Mouse (Mus musculus) neural tube, embryonic 11.5 days (tissue): Measurements from ENCODE around the gene Dnpep. TPM values are rescaled to one million over a fixed set of nuclear protein-coding genes. Genes with fewer than 3 reads are reported as not detected.

Experiments
- ATAC-seq: fragments of 200-750 bp; cut with Nextera tagmentation; 2 replicates; pipeline ENCODE4 v1.8.0; 2017; ENCODE audit warnings: moderate number of reproducible peaks, mild to moderate bottlenecking, moderate TSS enrichment, moderate library complexity; ENCODE audit not compliant: insufficient read depth, low FRiP score, low TSS enrichment
- DNase-seq: peaks from one replicate; pipeline ENCODE4 v3.0.0-alpha.2; 2015; ENCODE audit warnings: low spot score
- H3K27ac ChIP-seq: fragments of 300-500 bp; sonication (generic); 2 replicates; pipeline ENCODE4 v1.5.1; 2014; ENCODE audit warnings: low read depth, mild to moderate bottlenecking, low read length
- H3K27me3 ChIP-seq: fragments of 300-500 bp; sonication (generic); 2 replicates; pipeline ENCODE4 v1.6.1; 2014; ENCODE audit warnings: mild to moderate bottlenecking, low read length, mixed read lengths; ENCODE audit not compliant: control insufficient read depth, insufficient read depth
- H3K36me3 ChIP-seq: fragments of 300-500 bp; sonication (generic); 2 replicates; pipeline ENCODE4 v1.6.1; 2014; ENCODE audit warnings: mild to moderate bottlenecking, low read length, moderate library complexity, mixed read lengths; ENCODE audit not compliant: control insufficient read depth, insufficient read depth
- H3K4me1 ChIP-seq: fragments of 300-500 bp; sonication (generic); 2 replicates; pipeline ENCODE4 v1.6.1; 2014; ENCODE audit warnings: low read length, mixed read lengths; ENCODE audit not compliant: control insufficient read depth, insufficient read depth
- H3K4me2 ChIP-seq: fragments of 300-500 bp; sonication (generic); 2 replicates; pipeline ENCODE4 v1.6.1; 2014; ENCODE audit warnings: low read depth, mild to moderate bottlenecking, moderate library complexity
- H3K4me3 ChIP-seq: fragments of 300-500 bp; sonication (generic); 2 replicates; pipeline ENCODE4 v1.5.1; 2014; ENCODE audit warnings: low read depth, low read length
- H3K9ac ChIP-seq: fragments of 300-500 bp; sonication (generic); 2 replicates; pipeline ENCODE4 v1.6.1; 2014; ENCODE audit warnings: mild to moderate bottlenecking, low read length
- H3K9me3 ChIP-seq: fragments of 300-500 bp; sonication (generic); 2 replicates; pipeline ENCODE4 v1.6.1; 2016; ENCODE audit warnings: low read length; ENCODE audit not compliant: control insufficient read depth
- WGBS: fragments of 180-500 bp; shearing (Covaris S2); extraction: QIAGEN DNeasy Blood & Tissue Kit; methylation state at CpG from one replicate; pipeline ENCODE4 v1.1.7; 2014; 5-methylcytosine and 5-hydroxymethylcytosine counted together
- polyA plus RNA-seq: library from polyadenylated mRNA; unstranded; fragments of >200 nt; fragmentation: Nextera tagmentation; extraction: Ambion mirVana; gene quantifications from 2 replicates; pipeline ENCODE4 v1.2.1, GENCODE M21; 2014

The Dnpep gene
- polyA plus RNA-seq, 1 experiment from 2014 or later = 182 TPM

GRCm38 (mm10) chr1:75315456-75316365 lies 2.1 kb downstream of the Dnpep start:
- no peaks in the 10 kb centered on the region for H3K9me3 ChIP-seq
- H3K27ac ChIP-seq = no peak overlapping the region
- peak overlapping the region; percentile 69 for H3K9ac ChIP-seq
- no peaks in the 10 kb centered on the region for H3K27me3 ChIP-seq
- WGBS = 86% methylated on average over 29 of the region's 29 CpGs
- peak overlapping the region; percentile 83 for H3K4me2 ChIP-seq
- DNase-seq (no peak), ATAC-seq (no peak)
- no peaks in the 10 kb centered on the region for H3K4me1 ChIP-seq
- peak overlapping the region; percentile 68 for H3K4me3 ChIP-seq
- peaks cover 7% of the 10 kb centered on the region for H3K36me3 ChIP-seq

- ATAC-seq = no peak
- DNase-seq = no peak
- 88% methylated on average over 6 of the region's 6 CpGs for WGBS
- H3K4me2 ChIP-seq = no peak overlapping the region
- H3K36me3 ChIP-seq = peaks cover 7% of the 10 kb centered on the region
- no peak overlapping the region for H3K4me3 ChIP-seq
- H3K27me3 ChIP-seq = no peaks in the 10 kb centered on the region
- no peak overlapping the region for H3K9ac ChIP-seq
- no peaks in the 10 kb centered on the region for H3K9me3 ChIP-seq
- H3K4me1 ChIP-seq = no peaks in the 10 kb centered on the region
- H3K27ac ChIP-seq = no peak overlapping the region
Measured at GRCm38 (mm10) chr1:75315011-75315410, 2.8 kb downstream of the Dnpep start.

GRCm38 (mm10) chr1:75311694-75312093 lies 6.1 kb downstream of the Dnpep start:
- DNase-seq = no peak
- no peak overlapping the region for H3K27ac ChIP-seq
- H3K4me1 ChIP-seq = no peaks in the 10 kb centered on the region
- H3K9ac ChIP-seq = no peak overlapping the region
- no peak overlapping the region for H3K4me2 ChIP-seq
- H3K9me3 ChIP-seq = no peaks in the 10 kb centered on the region
- H3K4me3 ChIP-seq = no peak overlapping the region
- ATAC-seq = no peak
- H3K36me3 ChIP-seq = peaks cover 9% of the 10 kb centered on the region
- H3K27me3 ChIP-seq = no peaks in the 10 kb centered on the region
- 93% methylated on average over 6 of the region's 6 CpGs for WGBS

GRCm38 (mm10) chr1:75304662-75305061 lies 13.1 kb downstream of the Dnpep start:
- H3K27ac ChIP-seq = no peak overlapping the region
- no peak for DNase-seq
- H3K9me3 ChIP-seq = no peaks in the 10 kb centered on the region
- H3K36me3 ChIP-seq = peaks cover 2% of the 10 kb centered on the region
- H3K27me3 ChIP-seq = no peaks in the 10 kb centered on the region
- H3K9ac ChIP-seq = no peak overlapping the region
- H3K4me2 ChIP-seq = no peak overlapping the region
- H3K4me3 ChIP-seq = no peak overlapping the region
- no peaks in the 10 kb centered on the region for H3K4me1 ChIP-seq
- ATAC-seq = no peak
- WGBS = 81% methylated on average over 2 of the region's 2 CpGs

GRCm38 (mm10) chr1:75294294-75294693 lies 23.5 kb downstream of the Dnpep start:
- H3K4me3 ChIP-seq = no peak overlapping the region
- no peaks in the 10 kb centered on the region for H3K9me3 ChIP-seq
- 80% methylated on average over 5 of the region's 5 CpGs for WGBS
- H3K4me1 ChIP-seq = peaks cover 11% of the 10 kb centered on the region
- H3K27me3 ChIP-seq = no peaks in the 10 kb centered on the region
- H3K9ac ChIP-seq = no peak overlapping the region
- no peak overlapping the region for H3K4me2 ChIP-seq
- no peaks in the 10 kb centered on the region for H3K36me3 ChIP-seq
- no peak overlapping the region for H3K27ac ChIP-seq
- DNase-seq = no peak
- no peak for ATAC-seq

- no peak for ATAC-seq
- Histone ChIP-seq H3K4me1 (peaks cover 11% of the 10 kb centered on the region), H3K36me3 (no peaks in the 10 kb centered on the region), H3K9ac (no peak overlapping the region), H3K27me3 (no peaks in the 10 kb centered on the region), H3K9me3 (no peaks in the 10 kb centered on the region), H3K4me2 (no peak overlapping the region), H3K4me3 (no peak overlapping the region), H3K27ac (no peak overlapping the region)
- 84% methylated on average over 5 of the region's 5 CpGs for WGBS
- DNase-seq = no peak
Measured at GRCm38 (mm10) chr1:75293331-75293701, 24.5 kb downstream of the Dnpep start.

- 61% methylated on average over 12 of the region's 12 CpGs for WGBS
- DNase-seq = no peak
- no peaks in the 10 kb centered on the region for H3K9me3 ChIP-seq
- H3K36me3 ChIP-seq = no peaks in the 10 kb centered on the region
- no peak overlapping the region for H3K27ac ChIP-seq
- no peak overlapping the region for H3K9ac ChIP-seq
- H3K4me2 ChIP-seq = no peak overlapping the region
- H3K4me3 ChIP-seq = no peak overlapping the region
- no peak for ATAC-seq
- H3K4me1 ChIP-seq = peaks cover 11% of the 10 kb centered on the region
- H3K27me3 ChIP-seq = no peaks in the 10 kb centered on the region
Measured at GRCm38 (mm10) chr1:75292476-75293330, 25.1 kb downstream of the Dnpep start.

- H3K4me3 ChIP-seq = no peak overlapping the region
- H3K9me3 ChIP-seq = no peaks in the 10 kb centered on the region
- no peak overlapping the region for H3K27ac ChIP-seq
- H3K4me2 ChIP-seq = no peak overlapping the region
- no peak for DNase-seq
- H3K27me3 ChIP-seq = no peaks in the 10 kb centered on the region
- ATAC-seq = no peak
- no peaks in the 10 kb centered on the region for H3K36me3 ChIP-seq
- H3K9ac ChIP-seq = no peak overlapping the region
- WGBS = 86% methylated on average over 8 of the region's 8 CpGs
- peaks cover 11% of the 10 kb centered on the region for H3K4me1 ChIP-seq
Measured at GRCm38 (mm10) chr1:75291321-75291720, 26.5 kb downstream of the Dnpep start.
